Mouse (Mus musculus): ENCODE measurements around the gene Srrm1.
"Not testable (repeated sequence)": the region's sequence is repeated elsewhere in the genome, so short reads cannot be mapped to it uniquely, and the experiment has no call there.

Srrm1 gene

GRCm38 (mm10) chr4:135353066-135353793 lies at the start of gene Srrm1:
Srrm1 (minus strand) TSS chr4:135353321.
- DNase-seq = peak; percentile 98 to 99

- no peak for DNase-seq
Observed at GRCm38 (mm10) chr4:135401881-135402280, 48.8 kb upstream of the Srrm1 start.

GRCm38 (mm10) chr4:135397991-135398390 lies 44.9 kb upstream of the Srrm1 start, which contains the start of gene Ncmap:
Ncmap (minus strand) TSS chr4:135398227.
- no peak for DNase-seq

GRCm38 (mm10) chr4:135397551-135397950 lies 44.4 kb upstream of the Srrm1 start:
- DNase-seq = no peak

- DNase-seq = no peak
Observed at GRCm38 (mm10) chr4:135396303-135396702, 43.2 kb upstream of the Srrm1 start.

- DNase-seq = no peak
Observed at GRCm38 (mm10) chr4:135395375-135395774, 42.3 kb upstream of the Srrm1 start.

GRCm38 (mm10) chr4:135394666-135395065 lies 41.5 kb upstream of the Srrm1 start:
- DNase-seq = no peak

GRCm38 (mm10) chr4:135393381-135393780 lies 40.3 kb upstream of the Srrm1 start:
- no peak for DNase-seq

GRCm38 (mm10) chr4:135392801-135393200 lies 39.7 kb upstream of the Srrm1 start:
- no peak for DNase-seq

GRCm38 (mm10) chr4:135391014-135391413 lies 37.9 kb upstream of the Srrm1 start:
- no peak for DNase-seq

GRCm38 (mm10) chr4:135385614-135386013 lies 32.5 kb upstream of the Srrm1 start:
- DNase-seq = no peak

- peak; percentile 75 to 78 for DNase-seq
Observed at GRCm38 (mm10) chr4:135382316-135382715, 29.2 kb upstream of the Srrm1 start.

- DNase-seq = no peak
Observed at GRCm38 (mm10) chr4:135381355-135381754, 28.2 kb upstream of the Srrm1 start.

- DNase-seq = no peak
Observed at GRCm38 (mm10) chr4:135377241-135377640, 24.1 kb upstream of the Srrm1 start.

- peak; percentile 24 to 34 for DNase-seq
Observed at GRCm38 (mm10) chr4:135375444-135375843, 22.3 kb upstream of the Srrm1 start.

- DNase-seq = no peak
Observed at GRCm38 (mm10) chr4:135373299-135373698, 20.2 kb upstream of the Srrm1 start.

GRCm38 (mm10) chr4:135370372-135370771 lies 17.3 kb upstream of the Srrm1 start:
- no peak for DNase-seq

- no peak for DNase-seq
Observed at GRCm38 (mm10) chr4:135362828-135363227, 9.7 kb upstream of the Srrm1 start.

GRCm38 (mm10) chr4:135361722-135362121 lies 8.6 kb upstream of the Srrm1 start:
- no peak for DNase-seq

- peak; percentile 60 to 62 for DNase-seq
Observed at GRCm38 (mm10) chr4:135358736-135359135, 5.6 kb upstream of the Srrm1 start.

GRCm38 (mm10) chr4:135357221-135357920 lies 4.2 kb upstream of the Srrm1 start:
- no peak for DNase-seq

GRCm38 (mm10) chr4:135355886-135356550 lies 2.9 kb upstream of the Srrm1 start:
- DNase-seq = no peak

- DNase-seq = not testable (repeated sequence)
Observed at GRCm38 (mm10) chr4:135354751-135355150, 1.6 kb upstream of the Srrm1 start.

Measured in B cell, adult 2 months (primary cell).